Mouse (Mus musculus) right cerebral cortex, postnatal 4 days (tissue): ENCODE measurements around the gene Olfr1263.

Source experiments
- DNase-seq: peaks from one replicate; pipeline ENCODE4 v3.0.0-alpha.2; 2022

The Olfr1263 gene

GRCm38 (mm10) chr2:90011831-90012230 lies at the start of gene Olfr1263:
Olfr1263 (plus strand) TSS chr2:90012131.
- no peak for DNase-seq

GRCm38 (mm10) chr2:89974184-89974583 lies 37.7 kb upstream of the Olfr1263 start, which contains the start of gene Olfr1260:
Olfr1260 (plus strand) TSS chr2:89974340.
- DNase-seq = no peak

GRCm38 (mm10) chr2:89977709-89978108 lies 34.2 kb upstream of the Olfr1263 start:
- no peak for DNase-seq

GRCm38 (mm10) chr2:89990921-89991320 lies 21.0 kb upstream of the Olfr1263 start, which contains the start of gene Olfr1261:
Olfr1261 (plus strand) TSS chr2:89991221.
- DNase-seq = no peak

GRCm38 (mm10) chr2:89999845-90000244 lies 12.1 kb upstream of the Olfr1263 start, which contains the start of gene Olfr1262:
Olfr1262 (plus strand) TSS chr2:90000145.
- no peak for DNase-seq

GRCm38 (mm10) chr2:90025477-90025876 lies 13.5 kb downstream of the Olfr1263 start, which contains the start of gene Olfr1264:
Olfr1264 (minus strand) TSS chr2:90025577.
- DNase-seq = no peak

GRCm38 (mm10) chr2:90035037-90035436 lies 23.1 kb downstream of the Olfr1263 start, which contains the start of gene Olfr1265:
Olfr1265 (plus strand) TSS chr2:90035337.
- no peak for DNase-seq

- DNase-seq = no peak
Measured at GRCm38 (mm10) chr2:90063494-90063893, 51.6 kb downstream of the Olfr1263 start, which contains the start of gene Olfr140. Olfr140 (minus strand) TSS chr2:90063594.
